Comparison of ENCODE assay signal across 8 mouse cellular contexts in the genomic region with DNA sequence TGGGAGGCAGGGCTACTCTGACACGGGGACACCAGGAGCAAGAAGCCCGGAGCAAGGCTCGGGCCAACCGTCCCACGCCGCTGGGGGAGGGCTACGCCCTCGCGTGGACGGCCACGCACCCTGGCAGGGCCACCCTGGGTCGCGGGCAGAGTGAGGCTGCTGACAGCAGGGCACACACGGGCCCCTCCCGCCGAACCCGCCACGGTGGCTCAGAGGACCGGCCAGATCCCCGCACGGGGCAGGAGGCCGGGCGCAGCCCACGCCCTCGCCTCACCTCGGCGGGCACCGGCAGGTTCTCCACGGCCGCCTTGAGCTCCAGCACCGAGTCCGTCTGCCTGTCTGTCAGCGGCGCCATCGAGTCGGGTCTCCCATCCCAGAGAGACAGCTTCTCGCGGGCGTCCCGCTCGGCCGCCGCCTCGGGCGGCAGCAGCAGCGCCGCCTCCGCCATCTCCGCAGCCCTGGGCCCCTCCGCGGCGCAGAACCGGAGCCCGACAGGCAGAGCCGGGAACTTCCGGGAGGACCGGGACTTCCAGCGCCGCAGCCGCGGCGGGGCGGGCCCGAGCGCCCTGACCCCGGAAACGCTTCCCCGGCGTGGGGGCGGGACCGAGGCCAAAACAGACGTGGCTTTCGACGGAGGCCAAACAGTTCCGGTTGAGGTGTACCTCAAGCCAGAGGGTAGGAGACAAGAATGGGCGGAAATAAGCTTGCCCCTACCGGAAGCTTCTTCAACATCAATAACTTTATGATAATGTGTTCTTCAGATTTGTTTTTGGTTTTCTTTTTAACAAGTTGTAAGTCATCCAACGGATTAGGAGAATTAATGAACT. TPM values are rescaled to one million over a fixed set of nuclear protein-coding genes. Genes with fewer than 3 reads are reported as not detected.
A peak's percentile ranks its signal among the peaks of the same experiment; 100 is the strongest.
DNase-seq lines count a peak whose midpoint lies in the region; ATAC-seq and TF ChIP-seq lines count a peak whose summit lies in the region.

A gene (minus strand): TSS at position 527 of the 827 bp plus-strand sequence.

- peak within 1 kb of the TSS; percentile 93 for H3K9ac ChIP-seq in embryonic facial prominence, embryonic 14.5 days (ENCODE audit: low read depth, low read length)
- peak within 1 kb of the TSS; percentile 97 for H3K9ac ChIP-seq in heart, adult 2 months (ENCODE audit: low read depth, low read length)
- peak within 1 kb of the TSS; percentile 95 for H3K9ac ChIP-seq in limb, embryonic 13.5 days
- peak within 1 kb of the TSS; percentile 91 for H3K9ac ChIP-seq in midbrain, embryonic 16.5 days (ENCODE audit: low read depth, low read length)

- H3K9me3 ChIP-seq in embryonic facial prominence, embryonic 14.5 days (ENCODE audit: control insufficient read depth, low read length): no peaks in the 10 kb centered on the region
- no peaks in the 10 kb centered on the region for H3K9me3 ChIP-seq in limb, embryonic 13.5 days
- no peaks in the 10 kb centered on the region for H3K9me3 ChIP-seq in midbrain, embryonic 16.5 days (replicated peaks; ENCODE audit: control insufficient read depth, low read length, poor library complexity, severe bottlenecking)

- intact Hi-C loops in heart, adult 2 months (cut with DNase I): loop anchor here (2.0 kb wide), 1 partner anchor 33 kb away; a partner anchor contains a TSS

- peak within 1 kb of the TSS; percentile 84 for H3K27ac ChIP-seq in embryonic facial prominence, embryonic 14.5 days (replicated peaks; ENCODE audit: low read depth, low read length)
- H3K27ac ChIP-seq in heart, adult 2 months: peak within 1 kb of the TSS; percentile 93
- H3K27ac ChIP-seq in limb, embryonic 13.5 days: peak within 1 kb of the TSS; percentile 85
- peak within 1 kb of the TSS; percentile 86 for H3K27ac ChIP-seq in midbrain, embryonic 16.5 days (ENCODE audit: low read length)

- H3K27me3 ChIP-seq in embryonic facial prominence, embryonic 14.5 days (replicated peaks; ENCODE audit: control insufficient read depth, insufficient read depth, low read length): no peaks in the 10 kb centered on the region
- H3K27me3 ChIP-seq in heart, adult 2 months (ENCODE audit: control insufficient read depth, insufficient read depth, low read length): no peaks in the 10 kb centered on the region
- peaks cover 9% of the 10 kb centered on the region; the same call in 1 of the 2 replicates for H3K27me3 ChIP-seq in limb, embryonic 13.5 days
- H3K27me3 ChIP-seq in midbrain, embryonic 16.5 days (ENCODE audit: control insufficient read depth, insufficient read depth, low read depth, low read length): no peaks in the 10 kb centered on the region; the same call in 1 of the 2 replicates

- H3K4me2 ChIP-seq in embryonic facial prominence, embryonic 14.5 days (ENCODE audit: low read depth, low read length): peak within 1 kb of the TSS; percentile 77
- peak within 1 kb of the TSS; percentile 86 for H3K4me2 ChIP-seq in limb, embryonic 13.5 days (replicated peaks)
- H3K4me2 ChIP-seq in midbrain, embryonic 16.5 days (ENCODE audit: low read length): peak within 1 kb of the TSS; percentile 76

- 0 out of 2 replicates have a peak, but pooled peaks cover 9% of the 10 kb centered on the region for H3K79me2 ChIP-seq in heart, adult 2 months (replicated peaks; ENCODE audit: control insufficient read depth, insufficient read depth, low read length)

- H3K4me1 ChIP-seq in embryonic facial prominence, embryonic 14.5 days (ENCODE audit: control insufficient read depth, insufficient read depth, low read length): peaks cover 10% of the 10 kb centered on the region
- H3K4me1 ChIP-seq in heart, adult 2 months (ENCODE audit: control insufficient read depth, insufficient read depth, low read length): peaks cover 12% of the 10 kb centered on the region
- peaks cover 18% of the 10 kb centered on the region for H3K4me1 ChIP-seq in limb, embryonic 13.5 days
- peaks cover 28% of the 10 kb centered on the region for H3K4me1 ChIP-seq in midbrain, embryonic 16.5 days (ENCODE audit: control insufficient read depth, insufficient read depth, low read length)

- peak; percentile 92 for DNase-seq in 3T3-L1 (ENCODE audit: low read depth, low spot score)
- peak; percentile 93 to 96 for DNase-seq in adrenal gland, postnatal 4 days (ENCODE audit: low spot score in 2 of 2)
- peak; percentile 97 for DNase-seq in embryonic facial prominence, embryonic 14.5 days (ENCODE audit: low spot score)
- DNase-seq in heart, adult 2 months: peak; percentile 98 to 99
- peak; percentile 97 for DNase-seq in kidney, adult 8-10 months
- DNase-seq in spleen, postnatal 10 days (ENCODE audit: low spot score in 2 of 2): peak; percentile 97

- TF ChIP-seq EP300 in heart, adult 2 months (IDR thresholded peaks at IDR 0.05; ENCODE audit: insufficient read depth, low read depth, low read length): peak; percentile 81; the same call in 1 of the 2 replicates

- peak; percentile 51; the same call in 1 of the 2 replicates for TF ChIP-seq POLR2A in heart, adult 2 months (IDR thresholded peaks at IDR 0.05; ENCODE audit: insufficient read depth, low read depth, low read length)

- ATAC-seq in embryonic facial prominence, embryonic 14.5 days (ENCODE audit: low read depth): peak; percentile 99
- ATAC-seq in limb, embryonic 13.5 days (ENCODE audit: low FRiP score, low read depth): peak; percentile 98
- ATAC-seq in midbrain, embryonic 16.5 days: peak; percentile 99

- H3K36me3 ChIP-seq in embryonic facial prominence, embryonic 14.5 days (ENCODE audit: control insufficient read depth, insufficient read depth, low read length): no peaks in the 10 kb centered on the region
- peaks cover 3% of the 10 kb centered on the region for H3K36me3 ChIP-seq in heart, adult 2 months (ENCODE audit: control insufficient read depth, insufficient read depth, low read length)
- H3K36me3 ChIP-seq in limb, embryonic 13.5 days: peaks cover 6% of the 10 kb centered on the region
- no peaks in the 10 kb centered on the region for H3K36me3 ChIP-seq in midbrain, embryonic 16.5 days (ENCODE audit: control insufficient read depth, insufficient read depth, low read length)

- TF ChIP-seq CTCF in heart, adult 2 months (IDR thresholded peaks at IDR 0.05): peak; percentile 32; the same call in 1 of the 2 replicates

- WGBS in embryonic facial prominence, embryonic 14.5 days: under 1% methylated on average over 35 of the region's 78 CpGs
- WGBS in heart, adult 2 months: under 1% methylated on average over 77 of the region's 78 CpGs
- under 1% methylated on average over 78 of the region's 78 CpGs for WGBS in limb, embryonic 13.5 days
- under 1% methylated on average over 75 of the region's 78 CpGs for WGBS in midbrain, embryonic 16.5 days

- peak within 1 kb of the TSS; percentile 98 for H3K4me3 ChIP-seq in embryonic facial prominence, embryonic 14.5 days (ENCODE audit: low read depth, low read length)
- H3K4me3 ChIP-seq in heart, adult 2 months: peak within 1 kb of the TSS; percentile 93
- peak within 1 kb of the TSS; percentile 98 for H3K4me3 ChIP-seq in limb, embryonic 13.5 days
- H3K4me3 ChIP-seq in midbrain, embryonic 16.5 days (ENCODE audit: low read depth, low read length): peak within 1 kb of the TSS; percentile 98

RNA-seq across cellular contexts. Expression of the gene that starts here (rescaled TPM):
- 10 to 100 TPM; 30.5 to 32.2 TPM for total RNA-seq in adrenal gland, postnatal 4 days (2021)
- 23.5 and 26.1 TPM in 2 replicates for polyA plus RNA-seq in embryonic facial prominence, embryonic 14.5 days (2014; fragmentation: Nextera tagmentation; extraction: Ambion mirVana)
- total RNA-seq in heart, adult 2 months (2021): 10 to 100 TPM; 13.1 to 14.0 TPM
- polyA plus RNA-seq in heart, adult 2 months (2012; rRNA removed): 6.0 and 11.7 TPM in 2 replicates
- 24.2 and 24.4 TPM in 2 replicates for polyA plus RNA-seq in limb, embryonic 13.5 days (2015; fragmentation: Nextera tagmentation; extraction: Ambion mirVana)
- polyA plus RNA-seq in midbrain, embryonic 16.5 days (2015; fragmentation: Nextera tagmentation; extraction: Ambion mirVana): 19.1 and 21.3 TPM in 2 replicates

Comparison
In these comparisons a context has a peak if more than half of its experiments do, and no peak if none do; other contexts are left out.
1. Peak in every context shown above with its lines: DNase-seq, ATAC-seq, H3K4me3 ChIP-seq and H3K27ac ChIP-seq.